Mouse (Mus musculus) limb, embryonic 12.5 days (tissue): ENCODE data around the gene Asic1. TPM values are rescaled to one million over a fixed set of nuclear protein-coding genes. Genes with fewer than 3 reads are reported as not detected.
A peak's percentile ranks its signal among the peaks of the same experiment; 100 is the strongest.

Experiments
- ATAC-seq: fragments of 200-750 bp; cut with Nextera tagmentation; 2 replicates; pipeline ENCODE4 v1.8.0; 2017; ENCODE audit warnings: low read depth, moderate TSS enrichment; ENCODE audit not compliant: insufficient number of reproducible peaks, insufficient read depth, low FRiP score, low TSS enrichment
- H3K27ac ChIP-seq: fragments of 300-500 bp; sonication (generic); 2 replicates; pipeline ENCODE4 v1.5.1; 2016; ENCODE audit warnings: mild to moderate bottlenecking, moderate library complexity
- H3K27me3 ChIP-seq: fragments of 300-500 bp; sonication (generic); 2 replicates; pipeline ENCODE4 v1.6.1; 2016; ENCODE audit warnings: mild to moderate bottlenecking, moderate library complexity
- H3K36me3 ChIP-seq: fragments of 300-500 bp; sonication (generic); 2 replicates; pipeline ENCODE4 v1.6.1; 2016; ENCODE audit warnings: mild to moderate bottlenecking, moderate library complexity
- H3K4me1 ChIP-seq: fragments of 300-500 bp; sonication (generic); replicated peaks from 2 replicates; pipeline ENCODE4 v1.6.1; 2016
- H3K4me2 ChIP-seq: fragments of 300-500 bp; sonication (generic); 2 replicates; pipeline ENCODE4 v1.6.1; 2016; ENCODE audit warnings: mild to moderate bottlenecking, moderate library complexity
- H3K4me3 ChIP-seq: fragments of 300-500 bp; sonication (generic); replicated peaks from 2 replicates; pipeline ENCODE4 v1.5.1; 2016; ENCODE audit warnings: mild to moderate bottlenecking
- H3K9ac ChIP-seq: fragments of 300-500 bp; sonication (generic); replicated peaks from 2 replicates; pipeline ENCODE4 v1.6.1; 2016; ENCODE audit warnings: mild to moderate bottlenecking, moderate library complexity
- H3K9me3 ChIP-seq: fragments of 300-500 bp; sonication (generic); 2 replicates; pipeline ENCODE4 v1.6.1; 2016; ENCODE audit warnings: mild to moderate bottlenecking, moderate library complexity
- WGBS: fragments of 180-500 bp; shearing (Covaris S2); methylation state at CpG from one replicate; pipeline ENCODE4 v1.1.7; 2016; 5-methylcytosine and 5-hydroxymethylcytosine counted together
- polyA plus RNA-seq: library from polyadenylated mRNA; unstranded; fragments of >200 nt; fragmentation: Nextera tagmentation; extraction: Ambion mirVana; gene quantifications from 2 replicates; pipeline ENCODE4 v1.2.1, GENCODE M21; 2016

Gene Asic1
- polyA plus RNA-seq, result 1.6 TPM in 2 replicates

GRCm38 (mm10) chr15:99670154-99670821 is at the start of gene Asic1:
TSS of gene Asic1 (plus strand) at chr15:99670368.
- Histone ChIP-seq H3K9ac (peak within 1 kb of the TSS; percentile 59), H3K36me3 (no peaks in the 10 kb centered on the region), H3K4me1 (peaks cover 15% of the 10 kb centered on the region), H3K4me3 (peak within 1 kb of the TSS; percentile 62), H3K27ac (no peak within 1 kb of the TSS), H3K9me3 (no peaks in the 10 kb centered on the region), H3K4me2 (peak within 1 kb of the TSS; percentile 99), H3K27me3 (peaks cover 83% of the 10 kb centered on the region)
- 1% methylated on average over 59 of the region's 74 CpGs for WGBS
- peak; percentile 38; the same call in 1 of the 2 replicates for ATAC-seq

- no peak for ATAC-seq
- Histone ChIP-seq H3K9me3 (no peaks in the 10 kb centered on the region), H3K9ac (no peak overlapping the region), H3K36me3 (peaks cover 73% of the 10 kb centered on the region), H3K4me1 (no peaks in the 10 kb centered on the region), H3K27me3 (no peaks in the 10 kb centered on the region), H3K27ac (no peak overlapping the region), H3K4me2 (no peak overlapping the region), H3K4me3 (no peak overlapping the region)
- WGBS, result 94% methylated on average over 8 of the region's 11 CpGs
Measured at GRCm38 (mm10) chr15:99622063-99622462, 48.1 kb upstream of the Asic1 start.

GRCm38 (mm10) chr15:99631618-99632017 is 38.5 kb upstream of the Asic1 start:
- Histone ChIP-seq H3K36me3 (peaks cover 95% of the 10 kb centered on the region), H3K9me3 (no peaks in the 10 kb centered on the region), H3K27ac (no peak overlapping the region)

GRCm38 (mm10) chr15:99634702-99635101 is 35.5 kb upstream of the Asic1 start:
- Histone ChIP-seq H3K4me2 (no peak overlapping the region), H3K4me1 (no peaks in the 10 kb centered on the region), H3K9ac (no peak overlapping the region), H3K9me3 (no peaks in the 10 kb centered on the region), H3K4me3 (no peak overlapping the region), H3K27ac (no peak overlapping the region), H3K36me3 (peaks cover 97% of the 10 kb centered on the region), H3K27me3 (no peaks in the 10 kb centered on the region)
- no peak for ATAC-seq
- 89% methylated on average over 7 of the region's 7 CpGs for WGBS

More at GRCm38 (mm10) chr15:99631618-99632017, 38.5 kb upstream of the Asic1 start:
- Histone ChIP-seq H3K9ac (no peak overlapping the region), H3K4me2 (no peak overlapping the region), H3K27me3 (no peaks in the 10 kb centered on the region), H3K4me3 (no peak overlapping the region), H3K4me1 (no peaks in the 10 kb centered on the region)
- ATAC-seq, result no peak

- Histone ChIP-seq H3K27me3 (no peaks in the 10 kb centered on the region), H3K9me3 (no peaks in the 10 kb centered on the region), H3K36me3 (peaks cover 94% of the 10 kb centered on the region), H3K4me3 (no peak overlapping the region), H3K27ac (no peak overlapping the region), H3K4me2 (no peak overlapping the region), H3K4me1 (no peaks in the 10 kb centered on the region), H3K9ac (no peak overlapping the region)
- WGBS, result 75% methylated on average over 12 of the region's 12 CpGs
- no peak for ATAC-seq
Measured at GRCm38 (mm10) chr15:99637405-99638123, 32.6 kb upstream of the Asic1 start.

GRCm38 (mm10) chr15:99638124-99638485 is 32.1 kb upstream of the Asic1 start:
- Histone ChIP-seq H3K4me2 (no peak overlapping the region), H3K4me1 (no peaks in the 10 kb centered on the region), H3K27me3 (no peaks in the 10 kb centered on the region), H3K36me3 (peaks cover 90% of the 10 kb centered on the region), H3K4me3 (no peak overlapping the region), H3K27ac (no peak overlapping the region), H3K9me3 (no peaks in the 10 kb centered on the region), H3K9ac (no peak overlapping the region)
- WGBS, result 93% methylated on average over 5 of the region's 5 CpGs
- no peak for ATAC-seq

DNA sequence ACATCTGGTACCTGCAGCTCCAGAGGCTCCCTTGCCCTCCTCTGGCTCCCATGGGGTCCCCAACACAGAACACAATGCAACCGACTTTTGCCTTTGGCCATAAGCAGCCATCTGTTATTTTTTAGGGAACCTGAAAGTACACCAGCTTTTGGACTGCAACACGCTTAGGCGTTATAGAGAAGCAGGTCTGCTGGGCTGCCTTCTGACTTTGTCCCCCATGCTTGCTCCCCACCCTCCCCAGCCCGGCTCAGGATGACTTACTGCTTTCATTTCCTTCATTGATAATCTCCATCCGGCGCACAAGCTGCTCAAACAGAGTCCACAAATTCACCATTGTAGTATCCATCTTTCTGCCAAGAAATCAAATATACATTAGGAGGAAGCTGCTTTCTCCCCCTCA is 27.5 kb upstream of the Asic1 start:
- Histone ChIP-seq H3K9me3 (no peaks in the 10 kb centered on the region), H3K27ac (no peak overlapping the region), H3K4me3 (no peak overlapping the region), H3K4me1 (peaks cover 19% of the 10 kb centered on the region), H3K4me2 (no peak overlapping the region), H3K27me3 (no peaks in the 10 kb centered on the region), H3K9ac (no peak overlapping the region), H3K36me3 (peaks cover 49% of the 10 kb centered on the region)
- no peak for ATAC-seq
- WGBS, result 69% methylated on average over 6 of the region's 6 CpGs

DNA sequence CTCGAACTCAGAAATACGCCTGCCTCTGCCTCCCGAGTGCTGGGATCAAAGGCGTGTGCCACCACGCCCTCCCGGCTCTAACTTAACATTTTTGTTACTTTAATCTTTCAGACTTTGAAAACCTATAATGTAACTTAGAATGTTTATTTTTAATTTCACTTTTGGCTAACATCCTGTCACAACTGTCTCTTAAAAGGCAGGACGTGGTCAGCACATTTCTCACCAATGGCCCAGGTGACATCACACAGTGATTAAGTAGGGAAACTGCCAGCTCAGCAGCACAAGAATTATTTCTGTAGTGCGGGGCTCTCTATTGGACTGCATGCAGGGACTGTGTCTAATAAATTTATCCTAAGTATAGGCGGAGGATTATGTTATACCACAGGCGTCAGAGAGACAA is 26.3 kb upstream of the Asic1 start:
- Histone ChIP-seq H3K4me2 (no peak overlapping the region), H3K4me3 (no peak overlapping the region), H3K27ac (no peak overlapping the region), H3K4me1 (peaks cover 30% of the 10 kb centered on the region), H3K9me3 (no peaks in the 10 kb centered on the region), H3K36me3 (peaks cover 37% of the 10 kb centered on the region), H3K27me3 (no peaks in the 10 kb centered on the region), H3K9ac (no peak overlapping the region)
- WGBS, result 87% methylated on average over 10 of the region's 10 CpGs
- no peak for ATAC-seq

DNA sequence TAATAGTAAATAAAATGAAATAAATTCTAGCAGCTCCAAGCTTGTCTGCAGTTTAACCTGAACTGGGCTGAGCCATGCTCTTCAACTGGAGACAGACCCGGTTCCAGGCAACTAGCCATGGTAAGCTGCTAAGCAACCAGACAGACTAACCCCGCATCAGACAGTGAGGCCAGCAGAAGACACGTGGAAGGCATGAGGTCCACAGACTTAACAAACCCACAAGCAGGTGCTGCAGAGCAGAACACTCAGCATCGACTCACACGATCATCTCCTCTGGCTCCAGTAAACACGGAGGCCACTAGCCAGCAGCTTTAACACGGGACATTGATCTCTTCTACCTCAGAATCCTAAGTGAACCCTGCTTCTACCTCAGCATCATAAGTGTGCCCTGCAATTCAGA is 25.4 kb upstream of the Asic1 start:
- H3K9ac ChIP-seq, result no peak overlapping the region
- no peak for ATAC-seq
- peaks cover 40% of the 10 kb centered on the region for H3K4me1 ChIP-seq
- H3K9me3 ChIP-seq, result no peaks in the 10 kb centered on the region
- H3K27ac ChIP-seq, result no peak overlapping the region
- peaks cover 27% of the 10 kb centered on the region for H3K36me3 ChIP-seq
- H3K4me3 ChIP-seq, result no peak overlapping the region
- whole genome bisulfite sequencing, result 78% methylated on average over 7 of the region's 7 CpGs
- no peaks in the 10 kb centered on the region for H3K27me3 ChIP-seq
- no peak overlapping the region for H3K4me2 ChIP-seq

- H3K4me1 ChIP-seq, result peaks cover 52% of the 10 kb centered on the region
- no peak for ATAC-seq
- WGBS, result 26% methylated on average over 4 of the region's 4 CpGs
Measured at GRCm38 (mm10) chr15:99648326-99648725, 21.8 kb upstream of the Asic1 start.

GRCm38 (mm10) chr15:99649067-99649761 is 21.0 kb upstream of the Asic1 start:
- peaks cover 61% of the 10 kb centered on the region for H3K4me1 ChIP-seq
- 36% methylated on average over 6 of the region's 6 CpGs for WGBS
- H3K27me3 ChIP-seq, result peaks cover 19% of the 10 kb centered on the region
- ATAC-seq, result no peak
- H3K27ac ChIP-seq, result no peak overlapping the region
- no peak overlapping the region; the same call in 1 of the 2 replicates for H3K4me3 ChIP-seq
- H3K9me3 ChIP-seq, result no peaks in the 10 kb centered on the region
- peak overlapping the region; percentile 40 for H3K9ac ChIP-seq
- H3K36me3 ChIP-seq, result no peaks in the 10 kb centered on the region
- H3K4me2 ChIP-seq, result peak overlapping the region; percentile 74

More at GRCm38 (mm10) chr15:99648326-99648725, 21.8 kb upstream of the Asic1 start:
- Histone ChIP-seq H3K27ac (no peak overlapping the region), H3K36me3 (no peaks in the 10 kb centered on the region), H3K4me3 (no peak overlapping the region), H3K27me3 (peaks cover 10% of the 10 kb centered on the region), H3K9ac (no peak overlapping the region), H3K4me2 (peak overlapping the region; percentile 11; the same call in 1 of the 2 replicates), H3K9me3 (no peaks in the 10 kb centered on the region)
